Mouse (Mus musculus) embryonic facial prominence, embryonic 14.5 days (tissue): ENCODE data around the gene Fzr1. TPM values are rescaled to one million over a fixed set of nuclear protein-coding genes. Genes with fewer than 3 reads are reported as not detected.

Experiments
- ATAC-seq: fragments of 200-750 bp; cut with Nextera tagmentation; 2 replicates; pipeline ENCODE4 v1.8.0; 2017; ENCODE audit warnings: low read depth, moderate number of reproducible peaks, moderate TSS enrichment
- DNase-seq: peaks from one replicate; pipeline ENCODE4 v3.0.0-alpha.2; 2015; ENCODE audit warnings: low spot score
- H3K27ac ChIP-seq: fragments of 300-500 bp; sonication (generic); replicated peaks from 2 replicates; pipeline ENCODE4 v1.5.1; 2014; ENCODE audit warnings: low read depth, mild to moderate bottlenecking, low read length, moderate library complexity
- H3K27me3 ChIP-seq: fragments of 300-500 bp; sonication (generic); replicated peaks from 2 replicates; pipeline ENCODE4 v1.6.1; 2014; ENCODE audit warnings: low read length; ENCODE audit not compliant: control insufficient read depth, insufficient read depth
- H3K36me3 ChIP-seq: fragments of 300-500 bp; sonication (generic); 2 replicates; pipeline ENCODE4 v1.6.1; 2014; ENCODE audit warnings: low read length, mixed read lengths; ENCODE audit not compliant: control insufficient read depth, insufficient read depth
- H3K4me1 ChIP-seq: fragments of 300-500 bp; sonication (generic); 2 replicates; pipeline ENCODE4 v1.6.1; 2014; ENCODE audit warnings: antibody characterized with exemption, low read length; ENCODE audit not compliant: control insufficient read depth, insufficient read depth
- H3K4me2 ChIP-seq: fragments of 300-500 bp; sonication (generic); 2 replicates; pipeline ENCODE4 v1.6.1; 2014; ENCODE audit warnings: low read depth, mild to moderate bottlenecking, low read length, moderate library complexity, mixed read lengths
- H3K4me3 ChIP-seq: fragments of 300-500 bp; sonication (generic); 2 replicates; pipeline ENCODE4 v1.5.1; 2014; ENCODE audit warnings: low read depth, mild to moderate bottlenecking, low read length
- H3K9ac ChIP-seq: fragments of 300-500 bp; sonication (generic); 2 replicates; pipeline ENCODE4 v1.6.1; 2014; ENCODE audit warnings: low read depth, mild to moderate bottlenecking, low read length, moderate library complexity, mixed read lengths
- H3K9me3 ChIP-seq: fragments of 300-500 bp; sonication (generic); 2 replicates; pipeline ENCODE4 v1.6.1; 2016; ENCODE audit warnings: low read length; ENCODE audit not compliant: control insufficient read depth
- WGBS: fragments of 180-500 bp; shearing (Covaris S2); extraction: QIAGEN DNeasy Blood & Tissue Kit; methylation state at CpG from one replicate; pipeline ENCODE4 v1.1.7; 2014; 5-methylcytosine and 5-hydroxymethylcytosine counted together
- polyA plus RNA-seq: library from polyadenylated mRNA; unstranded; fragments of >200 nt; fragmentation: Nextera tagmentation; extraction: Ambion mirVana; gene quantifications from 2 replicates; pipeline ENCODE4 v1.2.1, GENCODE M21; 2014

The Fzr1 gene
- polyA plus RNA-seq, 1 experiment from 2014 or later = 69.5 TPM

DNA sequence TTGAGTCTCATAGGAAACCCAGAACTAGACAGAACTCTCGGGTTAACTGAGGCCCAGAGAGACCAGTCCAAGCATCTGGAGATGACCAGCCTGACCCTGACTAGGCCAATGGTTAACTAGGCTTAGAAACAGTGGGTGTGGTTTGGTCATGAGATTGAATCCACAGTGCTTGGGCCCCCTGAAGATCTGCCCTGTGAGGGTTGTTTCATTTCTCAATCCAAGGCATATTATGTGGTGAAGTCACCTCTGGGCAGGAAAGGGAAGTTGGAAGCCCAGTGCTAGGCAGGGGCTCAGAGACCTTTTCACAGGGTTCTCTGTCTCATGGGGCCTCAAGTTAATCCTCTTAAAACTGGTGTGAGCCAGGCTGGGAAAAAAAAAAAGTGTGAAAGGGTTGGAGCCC lies 19.5 kb downstream of the Fzr1 start:
- DNase-seq (no peak), ATAC-seq (no peak)
- no peaks in the 10 kb centered on the region for H3K9me3 ChIP-seq
- 0 out of 2 replicates have a peak, but pooled peaks cover 6% of the 10 kb centered on the region for H3K36me3 ChIP-seq
- H3K27ac ChIP-seq = no peak overlapping the region
- H3K4me2 ChIP-seq = peak overlapping the region; percentile 98; the same call in 1 of the 2 replicates
- 61% methylated on average over 1 of the region's 1 CpGs for WGBS
- peak overlapping the region; percentile 83 for H3K9ac ChIP-seq
- H3K4me1 ChIP-seq = peaks cover 15% of the 10 kb centered on the region
- H3K27me3 ChIP-seq = peaks cover 13% of the 10 kb centered on the region
- H3K4me3 ChIP-seq = peak overlapping the region; percentile 81; the same call in 1 of the 2 replicates

DNA sequence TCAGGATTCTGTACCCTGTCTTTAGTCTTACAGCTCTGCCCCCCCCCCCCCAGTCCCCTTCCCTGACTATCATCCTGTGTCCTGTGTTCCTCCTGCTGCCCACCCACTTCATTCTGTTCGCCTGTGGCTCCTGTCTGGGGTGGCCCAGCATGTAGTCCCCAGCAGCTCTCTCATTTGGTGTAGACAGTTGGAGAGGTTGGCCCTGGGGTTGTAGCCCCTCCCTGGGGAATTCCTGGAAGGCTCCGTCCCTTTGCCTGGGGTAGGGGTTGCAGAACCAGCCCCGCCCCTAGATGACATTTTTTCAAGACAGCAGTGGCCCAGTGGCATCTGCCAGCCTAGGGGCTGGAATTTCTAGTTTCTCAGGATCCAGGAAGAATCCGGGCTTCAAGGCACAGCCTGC lies 20.1 kb downstream of the Fzr1 start:
- no peak overlapping the region for H3K27ac ChIP-seq
- DNase-seq (peak; percentile 56), ATAC-seq (no peak)
- H3K27me3 ChIP-seq = peaks cover 7% of the 10 kb centered on the region
- peak overlapping the region; percentile 81 for H3K4me3 ChIP-seq
- H3K36me3 ChIP-seq = 0 out of 2 replicates have a peak, but pooled peaks cover 6% of the 10 kb centered on the region
- peak overlapping the region; percentile 83 for H3K9ac ChIP-seq
- H3K4me2 ChIP-seq = peak overlapping the region; percentile 98
- no peaks in the 10 kb centered on the region for H3K9me3 ChIP-seq
- 25% methylated on average over 4 of the region's 4 CpGs for WGBS
- peaks cover 10% of the 10 kb centered on the region for H3K4me1 ChIP-seq

GRCm38 (mm10) chr10:81356991-81357844 lies 21.1 kb downstream of the Fzr1 start, which contains the start of gene Mfsd12:
Gene Mfsd12 (plus strand): TSS chr10:81357491.
- ATAC-seq (peak; percentile 93), DNase-seq (peak; percentile 95)
- Histone ChIP-seq H3K4me3 (peak within 1 kb of the TSS; percentile 81), H3K9ac (peak within 1 kb of the TSS; percentile 83), H3K36me3 (no peaks in the 10 kb centered on the region), H3K27me3 (no peaks in the 10 kb centered on the region), H3K9me3 (no peaks in the 10 kb centered on the region), H3K4me1 (peaks cover 10% of the 10 kb centered on the region), H3K27ac (no peak within 1 kb of the TSS), H3K4me2 (peak within 1 kb of the TSS; percentile 98)
- WGBS = 3% methylated on average over 38 of the region's 79 CpGs

DNA sequence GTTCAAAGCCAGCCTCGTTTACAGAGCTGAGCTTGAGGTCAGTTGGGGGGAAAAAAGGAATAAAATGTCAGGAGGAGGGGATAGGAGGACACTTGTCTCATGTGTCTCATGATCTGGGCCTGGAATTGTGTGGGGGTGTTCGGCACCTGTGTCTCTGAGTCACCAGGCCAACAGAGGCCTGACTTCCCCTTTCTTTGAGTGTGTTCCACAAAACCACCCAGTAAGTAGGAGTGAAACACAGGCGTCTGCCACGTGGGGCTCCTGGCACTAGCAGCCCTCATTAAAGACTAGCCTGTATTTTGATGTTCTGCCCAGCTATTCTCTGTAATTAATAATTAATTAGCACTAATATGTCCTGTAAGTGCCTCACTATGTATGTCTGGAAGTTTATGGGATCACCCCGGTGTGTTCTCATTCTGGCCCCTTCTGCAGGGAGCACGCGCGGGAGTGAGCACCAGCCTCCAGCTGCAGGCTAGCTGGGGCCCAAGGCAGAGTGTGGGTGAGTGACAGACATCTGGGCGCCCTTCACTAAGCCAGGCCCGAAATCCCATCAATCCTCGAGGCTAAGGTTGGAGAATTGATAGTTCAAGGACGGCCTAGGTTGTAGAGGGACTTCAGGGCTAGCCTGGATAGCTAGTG lies 21.8 kb downstream of the Fzr1 start:
- H3K9ac ChIP-seq = no peak overlapping the region
- ATAC-seq = no peak
- no peaks in the 10 kb centered on the region for H3K27me3 ChIP-seq
- DNase-seq = no peak
- H3K9me3 ChIP-seq = no peaks in the 10 kb centered on the region
- H3K27ac ChIP-seq = no peak overlapping the region
- no peaks in the 10 kb centered on the region for H3K36me3 ChIP-seq
- peak overlapping the region; percentile 98; the same call in 1 of the 2 replicates for H3K4me2 ChIP-seq
- peak overlapping the region; percentile 81; the same call in 1 of the 2 replicates for H3K4me3 ChIP-seq
- H3K4me1 ChIP-seq = peaks cover 10% of the 10 kb centered on the region
- WGBS = 52% methylated on average over 12 of the region's 12 CpGs

DNA sequence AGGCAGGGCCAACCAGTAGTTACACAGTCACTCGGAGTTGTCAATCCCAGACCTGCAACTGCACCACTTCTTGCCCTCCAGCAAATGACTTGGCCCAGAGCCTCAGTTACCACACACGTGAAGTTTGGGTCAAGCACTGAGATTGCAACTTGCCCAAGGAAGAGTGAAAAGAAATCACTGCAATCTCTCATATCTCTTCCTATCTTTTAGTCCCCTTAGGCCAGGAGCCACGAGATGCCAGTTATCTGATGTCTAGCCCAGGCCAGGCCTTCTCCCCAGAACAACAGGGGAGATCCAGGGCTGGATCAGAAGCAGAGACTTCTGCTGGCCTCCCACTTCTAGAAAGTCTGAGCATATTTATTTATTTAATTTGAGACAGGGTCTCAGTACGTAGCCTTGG lies 22.8 kb downstream of the Fzr1 start:
- Histone ChIP-seq H3K4me3 (no peak overlapping the region), H3K36me3 (no peaks in the 10 kb centered on the region), H3K9ac (no peak overlapping the region), H3K27me3 (no peaks in the 10 kb centered on the region), H3K27ac (no peak overlapping the region), H3K4me2 (no peak overlapping the region), H3K9me3 (no peaks in the 10 kb centered on the region), H3K4me1 (peaks cover 10% of the 10 kb centered on the region)
- 69% methylated on average over 4 of the region's 4 CpGs for WGBS
- ATAC-seq (no peak), DNase-seq (no peak)

DNA sequence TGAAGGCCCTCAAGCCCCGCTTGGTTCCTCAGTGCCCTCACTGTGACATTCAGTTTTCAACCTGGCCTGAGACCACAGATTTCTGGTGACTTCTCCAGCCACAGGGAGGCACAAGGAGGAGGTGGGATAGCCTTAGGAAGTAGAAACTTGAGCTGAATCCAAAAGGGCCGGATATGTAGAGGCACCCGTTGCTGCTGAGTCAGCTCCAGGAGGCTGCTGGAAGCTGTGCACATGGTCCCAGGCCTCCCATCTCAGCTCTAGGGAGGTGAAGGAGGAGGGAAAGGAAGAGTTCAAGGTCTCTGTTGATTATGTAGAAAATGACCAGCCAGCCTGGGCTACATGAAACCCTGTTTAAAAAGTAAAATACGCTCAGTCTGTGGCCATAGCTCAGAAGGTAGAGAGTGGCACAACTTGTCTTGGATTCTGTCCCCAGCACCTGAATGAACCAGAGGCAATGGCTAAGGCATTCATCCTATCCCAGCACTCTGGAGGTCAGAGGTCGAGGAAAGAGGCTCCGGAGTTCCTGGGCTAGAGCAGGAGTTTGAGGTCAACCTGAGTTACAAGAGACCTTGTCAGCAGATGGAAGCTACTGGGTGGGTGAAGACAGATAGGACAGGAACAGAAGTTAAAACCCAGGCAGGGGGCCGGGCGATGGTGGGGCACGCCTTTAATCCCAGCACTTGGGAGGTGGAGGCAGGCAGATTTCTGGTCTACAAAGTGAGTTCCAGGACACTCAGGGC lies 23.4 kb downstream of the Fzr1 start:
- Histone ChIP-seq H3K4me1 (peaks cover 10% of the 10 kb centered on the region), H3K4me2 (no peak overlapping the region), H3K9me3 (no peaks in the 10 kb centered on the region), H3K4me3 (no peak overlapping the region), H3K36me3 (no peaks in the 10 kb centered on the region), H3K27me3 (no peaks in the 10 kb centered on the region), H3K27ac (peak overlapping the region; percentile 21; the same call in 1 of the 2 replicates), H3K9ac (peak overlapping the region; percentile 30; the same call in 1 of the 2 replicates)
- ATAC-seq (no peak), DNase-seq (no peak)
- WGBS = 57% methylated on average over 9 of the region's 9 CpGs

- WGBS = 22% methylated on average over 9 of the region's 9 CpGs
- no peak for ATAC-seq
Observed at GRCm38 (mm10) chr10:81351678-81352291, 26.5 kb downstream of the Fzr1 start.

More at GRCm38 (mm10) chr10:81351678-81352291, 26.5 kb downstream of the Fzr1 start:
- Histone ChIP-seq H3K9me3 (no peaks in the 10 kb centered on the region), H3K4me1 (peaks cover 15% of the 10 kb centered on the region), H3K4me2 (no peak overlapping the region), H3K36me3 (peaks cover 9% of the 10 kb centered on the region; the same call in 1 of the 2 replicates), H3K4me3 (no peak overlapping the region), H3K27ac (no peak overlapping the region), H3K9ac (no peak overlapping the region), H3K27me3 (no peaks in the 10 kb centered on the region; the same call in 1 of the 2 replicates)
- no peak for DNase-seq
